Mouse (Mus musculus) embryonic facial prominence, embryonic 15.5 days (tissue): Measurements from ENCODE around the gene Aatk. TPM values are rescaled to one million over a fixed set of nuclear protein-coding genes. Genes with fewer than 3 reads are reported as not detected.

Experiments
- ATAC-seq: fragments of 200-750 bp; cut with Nextera tagmentation; 2 replicates; pipeline ENCODE4 v1.8.0; 2017; ENCODE audit warnings: low read depth, moderate TSS enrichment; ENCODE audit not compliant: insufficient number of reproducible peaks, low FRiP score, low TSS enrichment
- H3K27ac ChIP-seq: fragments of 300-500 bp; sonication (generic); replicated peaks from 2 replicates; pipeline ENCODE4 v1.5.1; 2015; ENCODE audit warnings: mild to moderate bottlenecking, inconsistent platforms
- H3K27me3 ChIP-seq: fragments of 300-500 bp; sonication (generic); 2 replicates; pipeline ENCODE4 v1.6.1; 2015; ENCODE audit warnings: inconsistent platforms
- H3K36me3 ChIP-seq: fragments of 300-500 bp; sonication (generic); 2 replicates; pipeline ENCODE4 v1.6.1; 2015; ENCODE audit warnings: mild to moderate bottlenecking, inconsistent platforms
- H3K4me1 ChIP-seq: fragments of 300-500 bp; sonication (generic); 2 replicates; pipeline ENCODE4 v1.6.1; 2015; ENCODE audit warnings: inconsistent platforms
- H3K4me2 ChIP-seq: fragments of 300-500 bp; sonication (generic); replicated peaks from 2 replicates; pipeline ENCODE4 v1.6.1; 2015; ENCODE audit warnings: mild to moderate bottlenecking, inconsistent platforms
- H3K4me3 ChIP-seq: fragments of 300-500 bp; sonication (generic); replicated peaks from 2 replicates; pipeline ENCODE4 v1.5.1; 2015; ENCODE audit warnings: mild to moderate bottlenecking, inconsistent platforms
- H3K9ac ChIP-seq: fragments of 300-500 bp; sonication (generic); 2 replicates; pipeline ENCODE4 v1.6.1; 2015; ENCODE audit warnings: inconsistent platforms
- H3K9me3 ChIP-seq: fragments of 300-500 bp; sonication (generic); replicated peaks from 2 replicates; pipeline ENCODE4 v1.6.1; 2016; ENCODE audit warnings: inconsistent platforms
- WGBS: fragments of 180-500 bp; shearing (Covaris S2); methylation state at CpG from one replicate; pipeline ENCODE4 v1.1.7; 2015; 5-methylcytosine and 5-hydroxymethylcytosine counted together
- polyA plus RNA-seq: library from polyadenylated mRNA; unstranded; fragments of >200 nt; fragmentation: Nextera tagmentation; extraction: Ambion mirVana; gene quantifications from 2 replicates; pipeline ENCODE4 v1.2.1, GENCODE M21; 2015

Aatk gene
- polyA plus RNA-seq, 1 experiment from 2014 or later, result 7.8 TPM

DNA sequence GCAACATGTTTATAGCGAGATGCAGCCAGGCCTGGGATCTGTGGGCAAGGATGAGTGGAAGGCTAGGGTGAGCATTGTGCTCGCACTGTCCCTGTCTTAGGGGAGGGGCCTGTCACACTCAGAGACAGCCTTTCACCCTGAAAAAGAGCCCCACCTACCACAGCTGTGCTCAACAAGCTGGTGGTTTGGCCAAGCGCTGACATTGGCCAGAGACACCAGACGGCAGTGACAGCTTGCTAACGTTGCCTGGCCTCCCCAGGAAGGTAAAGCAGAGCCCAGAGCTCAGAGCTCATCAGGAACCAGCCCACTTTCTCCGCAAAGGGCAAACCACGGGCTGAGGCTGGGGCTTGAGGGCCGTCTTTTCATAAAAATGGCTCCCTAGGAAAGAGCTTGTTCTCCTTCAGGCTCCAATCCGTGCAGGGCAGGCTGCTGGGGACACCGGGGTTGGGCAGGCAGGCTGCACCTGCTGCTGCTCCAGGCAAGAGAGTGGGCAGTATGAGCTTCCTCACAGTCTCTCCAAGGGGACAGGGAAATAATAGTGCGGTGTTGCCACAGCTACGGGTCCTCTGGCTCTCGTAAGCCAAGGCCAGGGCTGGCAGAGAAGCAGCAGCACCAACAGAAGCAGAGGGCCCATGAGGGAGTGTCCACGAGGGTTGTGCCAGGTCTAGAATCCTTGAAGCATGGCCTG lies 4.3 kb upstream of the Aatk start:
- no peaks in the 10 kb centered on the region for H3K9me3 ChIP-seq
- peaks cover 21% of the 10 kb centered on the region for H3K27me3 ChIP-seq
- peak overlapping the region; percentile 22; the same call in 1 of the 2 replicates for H3K27ac ChIP-seq
- no peak for ATAC-seq
- H3K36me3 ChIP-seq, result no peaks in the 10 kb centered on the region
- no peak overlapping the region for H3K9ac ChIP-seq
- H3K4me2 ChIP-seq, result no peak overlapping the region
- no peak overlapping the region for H3K4me3 ChIP-seq
- 52% methylated on average over 14 of the region's 14 CpGs for WGBS
- H3K4me1 ChIP-seq, result peaks cover 35% of the 10 kb centered on the region

DNA sequence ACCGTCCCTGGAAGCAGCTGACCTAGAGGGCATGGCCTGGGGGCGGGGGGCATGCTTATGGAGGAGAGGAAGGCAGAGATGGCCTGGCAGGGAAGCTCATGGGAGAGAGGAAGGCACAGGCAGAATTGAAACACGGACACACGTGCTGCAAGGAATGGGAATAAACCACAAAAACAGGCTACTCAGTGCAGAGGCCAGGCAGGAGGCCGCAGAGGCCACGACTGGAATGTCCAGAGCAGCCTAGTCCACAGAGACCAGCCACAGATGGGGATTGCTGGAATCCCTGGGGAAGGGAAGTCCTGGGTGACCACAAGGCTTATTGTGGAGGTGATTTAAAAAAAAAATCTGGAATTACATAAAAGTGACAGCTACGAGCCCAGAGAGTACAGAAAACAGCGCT lies 2.1 kb upstream of the Aatk start:
- no peak overlapping the region for H3K4me3 ChIP-seq
- H3K9me3 ChIP-seq, result no peaks in the 10 kb centered on the region
- 77% methylated on average over 8 of the region's 8 CpGs for WGBS
- H3K36me3 ChIP-seq, result no peaks in the 10 kb centered on the region
- no peak overlapping the region for H3K27ac ChIP-seq
- no peak overlapping the region for H3K9ac ChIP-seq
- peaks cover 45% of the 10 kb centered on the region for H3K4me1 ChIP-seq
- H3K4me2 ChIP-seq, result no peak overlapping the region
- no peak for ATAC-seq
- H3K27me3 ChIP-seq, result peaks cover 22% of the 10 kb centered on the region

GRCm38 (mm10) chr11:120048252-120048556 lies 1.2 kb upstream of the Aatk start:
- H3K9ac ChIP-seq, result no peak overlapping the region
- no peaks in the 10 kb centered on the region for H3K36me3 ChIP-seq
- H3K4me1 ChIP-seq, result peaks cover 45% of the 10 kb centered on the region
- 4% methylated on average over 23 of the region's 23 CpGs for WGBS
- H3K27me3 ChIP-seq, result peaks cover 22% of the 10 kb centered on the region
- H3K27ac ChIP-seq, result no peak overlapping the region
- ATAC-seq, result no peak
- H3K4me2 ChIP-seq, result peak overlapping the region; percentile 96
- H3K4me3 ChIP-seq, result peak overlapping the region; percentile 62
- no peaks in the 10 kb centered on the region for H3K9me3 ChIP-seq

DNA sequence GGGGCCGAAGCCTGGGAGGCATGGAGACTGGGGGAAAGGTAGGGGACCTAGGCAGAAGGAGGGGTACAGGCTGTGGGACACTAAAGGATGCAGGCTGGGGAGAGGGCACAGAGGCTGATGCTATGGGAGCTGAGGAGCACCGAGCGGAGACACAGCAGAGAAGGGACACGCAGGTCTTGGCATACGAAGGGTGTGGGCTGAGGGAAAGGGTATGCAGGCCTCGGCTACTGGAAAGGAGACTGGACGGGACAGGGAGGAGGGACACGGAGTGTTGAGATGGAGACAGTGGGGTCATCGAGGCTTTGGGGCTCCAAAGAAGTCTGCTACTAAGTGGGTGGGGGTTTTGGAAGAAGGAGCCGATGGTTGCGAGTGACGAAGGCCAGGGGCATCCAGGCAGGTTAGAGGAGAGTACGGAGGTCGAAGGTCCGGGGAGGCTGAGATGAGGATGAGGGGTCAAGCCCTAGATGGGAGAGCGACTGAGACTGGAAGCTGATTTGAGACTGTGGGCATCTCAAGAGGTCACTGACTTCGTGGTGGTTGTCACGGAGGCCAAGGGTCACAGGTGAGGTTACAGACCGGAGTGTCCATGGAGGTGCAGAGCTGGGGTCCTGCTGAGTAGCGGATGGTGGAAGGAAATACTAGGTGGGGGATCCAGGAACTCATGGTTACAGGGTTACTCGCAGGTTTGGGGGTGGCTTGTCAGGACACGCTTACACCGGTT lies 724 bp upstream of the Aatk start:
- peak overlapping the region; percentile 96 for H3K4me2 ChIP-seq
- peak overlapping the region; percentile 62 for H3K4me3 ChIP-seq
- 18% methylated on average over 23 of the region's 23 CpGs for WGBS
- peaks cover 45% of the 10 kb centered on the region for H3K4me1 ChIP-seq
- H3K9me3 ChIP-seq, result no peaks in the 10 kb centered on the region
- H3K9ac ChIP-seq, result no peak overlapping the region
- no peaks in the 10 kb centered on the region for H3K36me3 ChIP-seq
- no peak overlapping the region for H3K27ac ChIP-seq
- H3K27me3 ChIP-seq, result peaks cover 22% of the 10 kb centered on the region
- ATAC-seq, result no peak

- WGBS, result 30% methylated on average over 11 of the region's 11 CpGs
- H3K9me3 ChIP-seq, result no peaks in the 10 kb centered on the region
- no peaks in the 10 kb centered on the region for H3K36me3 ChIP-seq
- no peak overlapping the region for H3K27ac ChIP-seq
- H3K27me3 ChIP-seq, result peaks cover 22% of the 10 kb centered on the region
- ATAC-seq, result no peak
- H3K4me2 ChIP-seq, result peak overlapping the region; percentile 96
- no peak overlapping the region for H3K9ac ChIP-seq
- H3K4me3 ChIP-seq, result peak overlapping the region; percentile 62
- H3K4me1 ChIP-seq, result peaks cover 36% of the 10 kb centered on the region
Observed at GRCm38 (mm10) chr11:120045839-120046552, 971 bp downstream of the Aatk start.

DNA sequence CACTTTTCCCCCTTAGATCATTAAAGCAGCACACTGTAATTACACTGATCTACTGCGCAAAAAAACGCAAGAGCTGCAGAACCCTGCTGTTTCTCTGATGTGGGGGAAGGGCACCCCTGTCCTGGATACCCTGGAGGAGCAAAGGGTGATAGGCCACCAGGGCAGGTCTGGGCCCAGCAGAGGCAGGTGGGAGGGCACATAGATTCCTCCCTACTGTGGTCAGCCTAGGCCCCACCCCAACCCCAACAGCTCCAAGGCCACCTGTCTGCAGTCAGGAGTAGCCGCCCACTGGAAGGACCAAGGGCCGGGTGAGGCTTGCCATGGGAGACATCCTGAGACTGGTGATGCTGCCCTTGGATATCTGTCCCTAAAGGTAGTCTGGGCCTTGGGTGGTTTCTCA lies 1.6 kb downstream of the Aatk start:
- no peak for ATAC-seq
- Histone ChIP-seq H3K4me2 (peak overlapping the region; percentile 96; the same call in 1 of the 2 replicates), H3K36me3 (no peaks in the 10 kb centered on the region), H3K4me1 (peaks cover 42% of the 10 kb centered on the region), H3K27ac (no peak overlapping the region), H3K9me3 (no peaks in the 10 kb centered on the region), H3K4me3 (no peak overlapping the region), H3K9ac (no peak overlapping the region), H3K27me3 (peaks cover 22% of the 10 kb centered on the region)
- WGBS, result 56% methylated on average over 4 of the region's 4 CpGs

DNA sequence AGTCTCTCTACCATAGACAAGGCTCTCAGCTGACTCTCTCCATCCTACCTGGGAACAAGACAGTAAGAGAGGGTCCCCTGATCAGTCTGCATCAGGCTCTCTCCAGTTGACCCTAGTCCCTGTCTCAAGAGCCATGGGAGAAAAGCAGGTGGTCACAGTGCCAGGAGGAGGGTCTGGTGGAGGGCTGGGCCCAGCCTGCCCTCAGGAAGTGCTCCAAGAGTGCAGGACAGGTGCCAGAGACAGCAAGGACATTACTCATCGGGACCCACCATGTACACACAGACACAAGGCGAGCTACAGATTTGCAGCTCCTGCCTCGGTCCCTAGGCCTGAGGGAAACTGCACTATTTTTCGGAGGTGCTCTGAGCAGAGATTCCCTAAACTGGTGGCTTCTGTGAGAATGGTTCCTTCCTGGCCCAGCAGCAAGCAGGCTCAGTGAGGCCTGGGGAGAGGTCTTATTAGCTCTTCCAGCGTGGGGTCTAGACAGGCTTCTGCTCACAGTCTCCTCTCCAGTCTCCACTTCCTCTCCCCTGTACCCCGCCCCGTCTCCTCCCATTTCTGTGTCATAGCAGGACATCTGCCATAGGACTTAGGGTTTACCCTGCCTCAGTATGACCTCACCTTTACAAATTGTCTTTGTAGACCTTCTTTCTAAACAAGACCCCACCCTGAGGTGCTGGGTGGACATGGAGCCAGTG lies 4.7 kb downstream of the Aatk start:
- H3K4me1 ChIP-seq, result peaks cover 35% of the 10 kb centered on the region
- H3K9ac ChIP-seq, result no peak overlapping the region
- H3K4me3 ChIP-seq, result no peak overlapping the region
- no peak for ATAC-seq
- H3K27me3 ChIP-seq, result peaks cover 8% of the 10 kb centered on the region
- H3K27ac ChIP-seq, result peak overlapping the region; percentile 28; the same call in 1 of the 2 replicates
- no peaks in the 10 kb centered on the region for H3K9me3 ChIP-seq
- no peak overlapping the region for H3K4me2 ChIP-seq
- WGBS, result 69% methylated on average over 7 of the region's 7 CpGs
- H3K36me3 ChIP-seq, result no peaks in the 10 kb centered on the region

- Histone ChIP-seq H3K9ac (no peak overlapping the region), H3K4me3 (no peak overlapping the region), H3K9me3 (no peaks in the 10 kb centered on the region), H3K4me2 (no peak overlapping the region), H3K27me3 (peaks cover 3% of the 10 kb centered on the region), H3K4me1 (peaks cover 28% of the 10 kb centered on the region), H3K36me3 (no peaks in the 10 kb centered on the region), H3K27ac (peak overlapping the region; percentile 28; the same call in 1 of the 2 replicates)
- no peak for ATAC-seq
- WGBS, result 54% methylated on average over 13 of the region's 13 CpGs
Observed at GRCm38 (mm10) chr11:120041191-120042123, 5.5 kb downstream of the Aatk start.

- Histone ChIP-seq H3K9me3 (no peaks in the 10 kb centered on the region), H3K4me1 (peaks cover 18% of the 10 kb centered on the region; the same call in 1 of the 2 replicates), H3K27me3 (no peaks in the 10 kb centered on the region), H3K36me3 (no peaks in the 10 kb centered on the region), H3K4me3 (no peak overlapping the region), H3K27ac (no peak overlapping the region), H3K4me2 (no peak overlapping the region), H3K9ac (no peak overlapping the region)
- WGBS, result 58% methylated on average over 8 of the region's 8 CpGs
- no peak for ATAC-seq
Observed at GRCm38 (mm10) chr11:120040440-120040839, 6.5 kb downstream of the Aatk start.

- Histone ChIP-seq H3K9me3 (no peaks in the 10 kb centered on the region), H3K4me2 (no peak overlapping the region), H3K27me3 (no peaks in the 10 kb centered on the region), H3K4me1 (peaks cover 20% of the 10 kb centered on the region; the same call in 1 of the 2 replicates), H3K4me3 (no peak overlapping the region), H3K27ac (peak overlapping the region; percentile 28; the same call in 1 of the 2 replicates), H3K36me3 (no peaks in the 10 kb centered on the region), H3K9ac (no peak overlapping the region)
- no peak for ATAC-seq
- 24% methylated on average over 4 of the region's 4 CpGs for WGBS
Observed at GRCm38 (mm10) chr11:120039581-120039980, 7.4 kb downstream of the Aatk start.
